Mouse (Mus musculus): Measurements from ENCODE around the gene Olfr1212.

The Olfr1212 gene

GRCm38 (mm10) chr2:88953669-88954068 lies at the start of gene Olfr1212:
Gene Olfr1212, plus strand, starts transcription at chr2:88953969.
- no peak for DNase-seq (ENCODE audit: low read depth, low spot score)

GRCm38 (mm10) chr2:88915057-88915456 lies 38.7 kb upstream of the Olfr1212 start, which contains the start of gene Olfr1209:
Gene Olfr1209, minus strand, starts transcription at chr2:88915157.
- DNase-seq (ENCODE audit: low read depth, low spot score): no peak

DNA sequence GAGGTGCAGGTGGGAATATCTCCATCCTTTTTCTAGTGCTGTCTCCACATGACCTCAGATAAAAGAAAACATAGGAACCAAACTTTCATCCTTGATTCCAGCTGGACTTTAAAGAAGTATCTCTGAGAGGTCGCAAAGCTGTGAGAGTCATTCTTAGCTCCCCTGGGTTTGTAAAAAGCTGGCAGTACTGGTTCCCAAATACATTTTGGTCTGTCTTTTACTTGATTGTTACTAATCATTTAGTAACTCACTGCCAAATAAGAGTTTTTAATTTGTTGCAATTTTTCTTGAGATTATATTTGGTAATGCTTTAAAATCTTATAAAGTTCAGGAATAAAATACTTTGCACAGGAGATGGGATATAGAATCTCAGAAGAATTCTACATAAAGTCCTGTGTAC lies 15.8 kb upstream of the Olfr1212 start, which contains the start of gene Olfr1211:
Olfr1211 (minus strand) TSS at position 101 of the 400 bp plus-strand sequence.
- DNase-seq (ENCODE audit: low read depth, low spot score): no peak

GRCm38 (mm10) chr2:88980181-88980580 lies 26.4 kb downstream of the Olfr1212 start, which contains the start of gene Gm13762:
Gene Gm13762, minus strand, starts transcription at chr2:88980281.
- no peak for DNase-seq (ENCODE audit: low read depth, low spot score)

DNA sequence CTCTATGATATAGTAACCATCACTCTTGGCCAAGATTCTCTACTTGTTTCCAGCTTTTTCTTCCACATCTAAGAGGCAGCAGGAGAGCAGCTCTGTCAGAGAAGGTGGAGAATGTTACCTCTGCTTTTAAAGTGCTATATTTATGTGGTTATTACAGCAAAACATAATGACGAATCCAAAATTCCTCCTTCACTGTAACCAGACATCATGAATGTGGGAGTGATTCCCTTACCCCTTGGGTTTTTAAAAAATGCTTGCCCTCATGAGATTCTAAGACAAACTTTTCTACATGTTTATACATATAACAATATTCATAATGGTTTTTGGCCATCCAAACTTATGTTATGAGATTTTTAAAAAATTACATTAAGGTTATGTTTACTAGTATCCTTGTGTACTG lies 38.8 kb downstream of the Olfr1212 start, which contains the start of gene Olfr1214:
Olfr1214 (minus strand) TSS at position 101 of the 400 bp plus-strand sequence.
- no peak for DNase-seq (ENCODE audit: low read depth, low spot score)

DNA sequence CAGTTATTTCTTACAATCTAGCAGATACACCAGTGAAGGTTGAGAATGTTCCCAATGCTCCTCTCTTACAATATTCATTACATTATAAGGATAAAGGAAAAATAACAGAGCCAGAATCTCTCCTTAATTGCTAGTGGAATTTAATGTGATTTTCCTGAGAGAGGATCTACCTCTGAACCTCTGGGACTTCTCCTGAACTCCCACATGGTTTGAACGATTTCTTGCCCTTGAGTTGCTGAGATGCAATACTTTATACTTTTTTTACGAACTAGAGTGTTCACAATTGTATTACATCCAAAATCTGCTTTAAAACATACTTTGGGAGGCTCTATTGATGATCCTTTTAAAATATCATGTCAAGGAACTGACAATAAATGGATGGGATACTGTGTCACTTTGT lies 53.1 kb downstream of the Olfr1212 start, which contains the start of gene Olfr1215:
Olfr1215 (minus strand) TSS at position 101 of the 400 bp plus-strand sequence.
- no peak for DNase-seq (ENCODE audit: low read depth, low spot score)

All from retina, postnatal 7 days (tissue).